Mouse (Mus musculus) heart, adult 2 months (tissue): Measurements from ENCODE around the gene Car14.

Source experiments
- CTCF ChIP-seq: fragments of 200-600 bp; IDR thresholded peaks from 2 replicates; pipeline ENCODE4 v1.8.1; 2022; ENCODE audit warnings: antibody characterized with exemption, mild to moderate bottlenecking, moderate library complexity
- POLR2A ChIP-seq: fragments of 200-500 bp; IDR thresholded peaks from 2 replicates; pipeline ENCODE4 v1.6.1; 2011; ENCODE audit warnings: mild to moderate bottlenecking, low read depth, low read length, control low read depth; ENCODE audit not compliant: insufficient read depth

GRCm38 (mm10) chr3:95879063-95879462, 25.4 kb downstream of the Car14 start:
- no peak for TF ChIP-seq CTCF
- TF ChIP-seq POLR2A, result no peak
